Mouse (Mus musculus) bone marrow, adult 2 months (tissue): ENCODE data around the gene Edn2.

Experiments used
- CTCF ChIP-seq: fragments of 200-500 bp; IDR thresholded peaks from 2 replicates; pipeline ENCODE4 v1.5.1; 2011; ENCODE audit warnings: low read length, control low read depth; ENCODE audit not compliant: control insufficient read depth, insufficient read depth
- POLR2A ChIP-seq: fragments of 200-500 bp; IDR thresholded peaks from 2 replicates; pipeline ENCODE4 v1.6.1; 2011; ENCODE audit warnings: low read depth, mild to moderate bottlenecking, control low read depth, low read length, borderline replicate concordance; ENCODE audit not compliant: control insufficient read depth

DNA sequence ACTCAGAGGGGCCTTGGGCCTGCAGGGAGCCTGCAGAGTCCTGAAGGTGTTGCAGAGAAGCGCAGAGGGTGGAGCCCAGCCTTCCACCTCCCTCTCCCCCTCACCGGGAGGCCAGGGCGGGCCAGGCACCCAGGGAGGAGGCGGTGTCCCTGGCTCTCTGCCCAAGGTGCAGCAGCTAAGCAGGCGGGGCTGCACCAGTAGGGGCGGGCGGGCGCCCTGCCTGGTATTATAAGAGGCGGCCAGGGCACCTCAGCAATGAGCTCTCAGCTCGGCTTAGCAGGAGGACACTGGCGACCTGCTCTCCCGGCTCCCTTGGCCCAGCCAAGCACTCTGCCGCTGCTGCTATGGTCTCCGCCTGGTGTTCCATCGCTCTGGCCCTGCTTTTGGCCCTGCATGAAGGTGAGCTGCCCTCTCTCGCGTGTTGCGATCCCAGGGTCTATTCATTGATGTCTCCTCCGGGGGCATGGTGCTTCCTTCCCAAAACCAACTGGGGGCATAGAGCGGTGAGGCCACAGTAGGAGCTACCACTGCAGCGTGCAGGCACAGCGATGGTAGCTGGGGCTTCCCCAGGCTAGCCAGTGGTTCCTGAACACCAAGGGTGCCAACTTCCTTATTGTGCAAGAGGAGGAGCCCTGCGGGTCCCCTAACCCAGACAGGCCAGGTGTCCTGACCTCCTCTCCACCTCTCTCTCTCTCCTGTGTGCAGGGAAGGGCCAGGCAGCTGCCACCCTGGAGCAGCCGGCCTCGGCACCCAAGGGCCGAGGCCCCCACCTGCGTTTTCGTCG is at the start of gene Edn2:
- TF ChIP-seq POLR2A (no peak), CTCF (no peak)
